Mouse (Mus musculus): ENCODE data around the gene Fer1l4. TPM values are rescaled to one million over a fixed set of nuclear protein-coding genes. Genes with fewer than 3 reads are reported as not detected.

Gene Fer1l4
- polyA plus RNA-seq, 1 experiment from 2014 or later, result not detected

DNA sequence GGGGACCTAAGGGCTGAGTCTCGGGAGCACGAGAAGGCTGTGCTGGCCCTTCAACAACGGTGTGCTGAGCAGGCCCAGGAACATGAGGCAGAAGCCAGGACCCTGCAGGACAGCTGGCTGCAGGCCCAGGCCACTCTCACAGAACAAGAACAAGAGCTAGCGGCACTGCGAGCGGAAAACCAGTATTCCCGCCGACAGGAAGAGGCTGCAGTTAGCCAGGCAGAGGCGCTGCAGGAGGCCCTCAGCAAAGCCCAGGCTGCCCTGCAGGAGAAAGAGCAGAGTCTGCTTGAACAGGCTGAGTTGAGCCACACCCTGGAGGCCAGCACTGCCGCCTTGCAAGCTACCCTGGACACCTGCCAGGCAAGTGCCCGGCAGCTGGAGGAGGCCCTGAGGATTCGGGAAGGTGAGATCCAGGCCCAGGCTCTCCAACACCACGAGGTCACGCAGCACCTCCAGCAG, 60.9 kb downstream of the Fer1l4 start:
- Histone ChIP-seq H3K9me3 (ENCODE audit: control insufficient read depth, low read length) (no peaks in the 10 kb centered on the region), H3K27me3 (ENCODE audit: control insufficient read depth, insufficient read depth, low read length) (no peaks in the 10 kb centered on the region), H3K27ac (replicated peaks; ENCODE audit: low read depth, low read length) (no peak overlapping the region), H3K9ac (ENCODE audit: low read length) (no peak overlapping the region), H3K4me2 (ENCODE audit: low read depth, severe bottlenecking) (no peak overlapping the region), H3K36me3 (ENCODE audit: control insufficient read depth, insufficient read depth, low read length) (peaks cover 44% of the 10 kb centered on the region), H3K4me1 (ENCODE audit: control insufficient read depth, insufficient read depth, low read length) (no peaks in the 10 kb centered on the region), H3K4me3 (ENCODE audit: low read depth, low read length) (no peak overlapping the region)
- WGBS, result 90% methylated on average over 14 of the region's 14 CpGs
- DNase-seq (ENCODE audit: low spot score) (no peak), ATAC-seq (ENCODE audit: insufficient number of reproducible peaks, low FRiP score, low TSS enrichment, low read depth) (no peak)

DNA sequence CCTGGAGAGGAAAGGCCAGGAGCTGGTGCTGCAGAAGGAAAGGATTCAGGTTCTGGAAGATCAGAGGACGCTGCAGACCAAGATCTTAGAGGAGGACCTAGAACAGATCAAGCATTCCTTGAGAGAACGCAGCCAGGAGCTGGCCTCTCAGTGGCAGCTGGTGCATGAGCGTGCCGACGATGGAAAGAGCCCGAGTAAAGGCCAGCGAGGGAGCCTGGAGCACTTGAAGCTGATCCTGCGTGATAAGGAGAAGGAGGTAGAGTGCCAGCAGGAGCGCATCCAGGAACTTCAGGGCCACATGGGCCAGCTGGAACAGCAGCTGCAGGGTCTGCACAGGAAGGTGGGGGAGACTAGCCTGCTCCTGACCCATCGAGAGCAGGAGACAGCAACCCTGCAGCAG, 61.6 kb downstream of the Fer1l4 start:
- H3K36me3 ChIP-seq (ENCODE audit: control insufficient read depth, insufficient read depth, low read length), result peaks cover 44% of the 10 kb centered on the region
- 93% methylated on average over 10 of the region's 10 CpGs for WGBS
- no peaks in the 10 kb centered on the region for H3K4me1 ChIP-seq (ENCODE audit: control insufficient read depth, insufficient read depth, low read length)
- H3K9me3 ChIP-seq (ENCODE audit: control insufficient read depth, low read length), result no peaks in the 10 kb centered on the region
- H3K4me2 ChIP-seq (ENCODE audit: low read depth, severe bottlenecking), result no peak overlapping the region
- ATAC-seq (ENCODE audit: insufficient number of reproducible peaks, low FRiP score, low TSS enrichment, low read depth), result no peak
- H3K9ac ChIP-seq (ENCODE audit: low read length), result no peak overlapping the region
- H3K27ac ChIP-seq (replicated peaks; ENCODE audit: low read depth, low read length), result no peak overlapping the region
- H3K27me3 ChIP-seq (ENCODE audit: control insufficient read depth, insufficient read depth, low read length), result no peaks in the 10 kb centered on the region
- DNase-seq (ENCODE audit: low spot score), result no peak
- no peak overlapping the region for H3K4me3 ChIP-seq (ENCODE audit: low read depth, low read length)

DNA sequence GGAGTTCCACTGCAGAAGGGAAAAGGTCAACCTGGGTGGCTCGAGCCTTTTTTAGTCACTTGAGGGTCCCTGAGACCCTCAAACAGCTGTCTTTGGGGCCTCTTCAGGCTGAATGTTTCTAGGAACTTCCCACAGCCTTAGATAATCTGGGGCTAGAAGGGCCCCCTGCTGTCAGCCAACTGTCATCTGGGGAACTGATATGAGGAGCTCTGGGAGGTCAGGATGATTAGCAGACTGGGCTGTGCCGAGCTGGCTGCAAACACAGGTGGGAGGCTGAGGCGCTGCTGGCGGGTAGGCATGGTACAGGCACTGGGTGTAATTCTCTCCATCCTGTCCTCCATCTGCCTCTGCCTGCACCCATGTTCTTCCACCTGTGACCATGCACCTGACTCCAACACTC, 63.7 kb downstream of the Fer1l4 start:
- H3K27me3 ChIP-seq (ENCODE audit: control insufficient read depth, insufficient read depth, low read length), result no peaks in the 10 kb centered on the region
- no peak overlapping the region for H3K4me3 ChIP-seq (ENCODE audit: low read depth, low read length)
- H3K9ac ChIP-seq (ENCODE audit: low read length), result no peak overlapping the region
- DNase-seq (ENCODE audit: low spot score) (no peak), ATAC-seq (ENCODE audit: insufficient number of reproducible peaks, low FRiP score, low TSS enrichment, low read depth) (no peak)
- no peak overlapping the region for H3K4me2 ChIP-seq (ENCODE audit: low read depth, severe bottlenecking)
- 82% methylated on average over 4 of the region's 4 CpGs for WGBS
- H3K9me3 ChIP-seq (ENCODE audit: control insufficient read depth, low read length), result no peaks in the 10 kb centered on the region
- H3K36me3 ChIP-seq (ENCODE audit: control insufficient read depth, insufficient read depth, low read length), result peaks cover 46% of the 10 kb centered on the region
- H3K4me1 ChIP-seq (ENCODE audit: control insufficient read depth, insufficient read depth, low read length), result no peaks in the 10 kb centered on the region
- no peak overlapping the region for H3K27ac ChIP-seq (replicated peaks; ENCODE audit: low read depth, low read length)

DNA sequence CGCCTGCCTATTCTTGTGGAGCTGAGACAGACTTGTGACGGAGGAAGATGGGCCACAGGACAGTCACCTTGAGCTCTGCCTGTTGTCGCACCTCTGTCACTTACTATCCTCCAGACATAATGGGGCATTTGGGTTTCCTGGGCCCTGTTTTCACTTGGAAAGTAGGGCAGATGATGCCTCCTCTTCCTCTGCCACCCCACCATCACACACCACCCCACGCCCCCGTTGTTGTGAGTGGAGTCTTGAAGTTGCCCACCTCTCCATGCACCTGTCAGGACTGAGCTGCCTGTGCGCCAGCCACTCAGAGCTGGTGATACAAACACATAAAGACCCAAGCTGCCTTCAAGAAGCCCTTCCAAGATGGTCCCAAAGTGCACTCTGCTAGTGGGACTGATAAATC, 65.6 kb downstream of the Fer1l4 start:
- Histone ChIP-seq H3K36me3 (ENCODE audit: control insufficient read depth, insufficient read depth, low read length) (peaks cover 46% of the 10 kb centered on the region), H3K4me3 (ENCODE audit: low read depth, low read length) (no peak overlapping the region), H3K27me3 (ENCODE audit: control insufficient read depth, insufficient read depth, low read length) (no peaks in the 10 kb centered on the region), H3K9me3 (ENCODE audit: control insufficient read depth, low read length) (no peaks in the 10 kb centered on the region), H3K4me2 (ENCODE audit: low read depth, severe bottlenecking) (no peak overlapping the region), H3K9ac (ENCODE audit: low read length) (no peak overlapping the region), H3K27ac (replicated peaks; ENCODE audit: low read depth, low read length) (no peak overlapping the region), H3K4me1 (ENCODE audit: control insufficient read depth, insufficient read depth, low read length) (no peaks in the 10 kb centered on the region)
- 97% methylated on average over 6 of the region's 6 CpGs for WGBS
- DNase-seq (ENCODE audit: low spot score) (no peak), ATAC-seq (ENCODE audit: insufficient number of reproducible peaks, low FRiP score, low TSS enrichment, low read depth) (no peak)

DNA sequence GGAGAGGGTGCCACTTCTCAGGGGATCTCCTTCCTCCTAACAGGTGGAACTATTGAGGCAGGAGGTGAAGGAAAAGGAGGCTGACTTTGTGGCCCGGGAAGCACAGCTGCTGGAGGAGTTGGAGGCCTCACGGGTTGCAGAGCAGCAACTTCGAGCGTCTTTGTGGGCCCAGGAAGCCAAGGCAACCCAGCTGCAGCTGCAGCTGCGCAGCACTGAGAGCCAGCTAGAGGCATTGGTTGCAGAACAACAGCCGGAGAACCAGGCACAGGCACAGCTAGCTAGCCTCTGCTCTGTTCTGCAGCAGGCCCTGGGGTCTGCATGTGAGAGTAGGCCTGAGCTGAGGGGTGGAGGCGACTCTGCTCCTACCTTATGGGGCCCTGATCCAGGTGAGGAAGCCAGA, 67.0 kb downstream of the Fer1l4 start:
- WGBS, result 87% methylated on average over 7 of the region's 7 CpGs
- Histone ChIP-seq H3K4me2 (ENCODE audit: low read depth, severe bottlenecking) (no peak overlapping the region), H3K4me1 (ENCODE audit: control insufficient read depth, insufficient read depth, low read length) (no peaks in the 10 kb centered on the region), H3K27ac (replicated peaks; ENCODE audit: low read depth, low read length) (no peak overlapping the region), H3K9me3 (ENCODE audit: control insufficient read depth, low read length) (no peaks in the 10 kb centered on the region), H3K9ac (ENCODE audit: low read length) (no peak overlapping the region), H3K4me3 (ENCODE audit: low read depth, low read length) (no peak overlapping the region), H3K36me3 (ENCODE audit: control insufficient read depth, insufficient read depth, low read length) (peaks cover 46% of the 10 kb centered on the region), H3K27me3 (ENCODE audit: control insufficient read depth, insufficient read depth, low read length) (no peaks in the 10 kb centered on the region)
- ATAC-seq (ENCODE audit: insufficient number of reproducible peaks, low FRiP score, low TSS enrichment, low read depth) (no peak), DNase-seq (ENCODE audit: low spot score) (no peak)

DNA sequence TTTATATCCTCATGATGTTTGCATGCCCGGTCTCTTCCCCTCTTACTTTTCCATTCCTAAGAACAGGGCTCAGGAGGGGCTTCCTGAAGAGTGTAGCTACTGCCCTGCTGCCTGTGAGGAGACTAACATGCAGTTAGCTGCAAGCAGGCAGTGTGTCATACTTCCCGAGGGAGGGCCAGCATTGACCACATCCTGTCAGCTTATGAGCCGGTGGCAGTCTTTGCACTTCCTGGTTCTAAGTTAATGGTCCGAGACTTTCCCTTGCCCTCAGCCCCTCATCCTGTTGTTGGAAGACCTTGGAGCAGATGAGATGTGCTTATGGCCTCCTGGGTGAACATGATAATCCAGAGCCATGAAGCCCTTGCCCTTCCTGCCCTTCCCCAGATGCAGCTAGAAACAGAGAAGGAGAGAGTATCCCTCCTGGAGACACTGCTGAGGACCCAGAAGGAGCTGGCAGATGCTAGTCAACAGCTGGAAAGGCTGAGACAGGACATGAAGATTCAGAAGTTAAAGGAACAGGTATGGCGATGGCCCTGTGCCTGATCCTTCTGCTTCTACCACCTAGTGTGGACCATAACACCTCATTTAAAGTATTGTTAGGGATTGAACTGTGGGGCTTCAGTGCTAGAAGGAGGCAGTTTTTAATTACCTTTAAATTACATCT, 73.3 kb downstream of the Fer1l4 start:
- DNase-seq (ENCODE audit: low spot score), result no peak
- Histone ChIP-seq H3K4me2 (ENCODE audit: low read depth, severe bottlenecking) (no peak overlapping the region), H3K9me3 (ENCODE audit: control insufficient read depth, low read length) (no peaks in the 10 kb centered on the region), H3K36me3 (ENCODE audit: control insufficient read depth, insufficient read depth, low read length) (peaks cover 40% of the 10 kb centered on the region), H3K9ac (ENCODE audit: low read length) (no peak overlapping the region), H3K4me3 (ENCODE audit: low read depth, low read length) (no peak overlapping the region), H3K27ac (replicated peaks; ENCODE audit: low read depth, low read length) (no peak overlapping the region), H3K4me1 (ENCODE audit: control insufficient read depth, insufficient read depth, low read length) (no peaks in the 10 kb centered on the region), H3K27me3 (ENCODE audit: control insufficient read depth, insufficient read depth, low read length) (no peaks in the 10 kb centered on the region)
- ATAC-seq (ENCODE audit: insufficient number of reproducible peaks, low FRiP score, low TSS enrichment, low read depth), result no peak
- WGBS, result 90% methylated on average over 5 of the region's 5 CpGs

DNA sequence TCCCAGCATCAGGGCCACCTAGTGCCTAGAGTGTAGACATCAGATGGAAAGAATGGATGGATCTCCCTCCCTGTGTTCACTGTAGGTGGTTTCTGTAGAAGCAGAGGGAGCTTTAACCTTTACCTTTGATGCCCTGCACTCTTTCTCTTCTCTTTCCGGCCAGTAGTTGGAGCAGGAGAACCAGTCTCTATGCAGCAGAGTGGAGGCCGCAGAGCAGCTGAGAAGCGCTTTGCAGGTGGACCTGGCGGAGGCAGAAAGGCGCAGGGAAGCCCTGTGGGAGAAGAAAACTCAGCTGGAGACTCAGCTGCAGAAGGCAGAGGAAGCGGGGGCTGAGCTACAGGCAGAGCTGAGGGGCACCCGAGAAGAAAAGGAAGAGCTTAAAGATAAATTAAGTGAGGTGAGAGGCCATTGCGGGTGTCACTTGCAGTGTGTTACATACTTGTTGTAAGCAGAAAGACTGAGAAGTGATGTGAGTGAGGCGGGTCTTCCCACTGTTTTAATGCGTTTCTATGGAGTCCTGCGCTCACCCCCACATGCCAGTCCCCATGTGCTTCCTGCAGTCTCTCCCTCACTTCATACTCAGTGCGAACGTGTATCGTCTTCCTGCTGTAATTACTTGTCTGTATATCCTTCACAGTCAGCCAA, 78.5 kb downstream of the Fer1l4 start:
- H3K36me3 ChIP-seq (ENCODE audit: control insufficient read depth, insufficient read depth, low read length), result peaks cover 36% of the 10 kb centered on the region
- no peaks in the 10 kb centered on the region for H3K27me3 ChIP-seq (ENCODE audit: control insufficient read depth, insufficient read depth, low read length)
- H3K9ac ChIP-seq (ENCODE audit: low read length), result no peak overlapping the region
- no peak overlapping the region for H3K4me2 ChIP-seq (ENCODE audit: low read depth, severe bottlenecking)
- H3K9me3 ChIP-seq (ENCODE audit: control insufficient read depth, low read length), result no peaks in the 10 kb centered on the region
- 83% methylated on average over 14 of the region's 14 CpGs for WGBS
- DNase-seq (ENCODE audit: low spot score) (no peak), ATAC-seq (ENCODE audit: insufficient number of reproducible peaks, low FRiP score, low TSS enrichment, low read depth) (no peak)
- H3K4me3 ChIP-seq (ENCODE audit: low read depth, low read length), result no peak overlapping the region
- no peak overlapping the region for H3K27ac ChIP-seq (replicated peaks; ENCODE audit: low read depth, low read length)
- no peaks in the 10 kb centered on the region for H3K4me1 ChIP-seq (ENCODE audit: control insufficient read depth, insufficient read depth, low read length)

DNA sequence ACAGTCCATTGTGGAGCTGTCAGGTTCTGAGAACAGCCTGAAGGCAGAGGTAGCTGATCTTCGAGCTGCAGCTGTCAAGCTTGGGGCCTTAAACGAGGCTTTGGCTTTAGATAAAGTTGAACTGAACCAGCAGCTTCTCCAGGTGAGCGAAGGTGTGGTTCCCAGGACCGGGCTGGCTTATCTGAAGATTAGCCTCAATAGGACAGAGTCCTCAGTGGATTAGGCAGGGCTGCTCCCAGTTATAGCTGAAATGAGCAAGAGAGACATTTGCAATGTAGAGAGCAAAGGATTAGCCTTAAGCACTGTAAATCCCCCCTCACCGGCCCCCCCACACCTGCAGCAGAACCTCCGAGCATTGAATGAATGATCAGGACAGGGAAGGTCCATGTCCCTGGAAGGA, 79.4 kb downstream of the Fer1l4 start:
- Histone ChIP-seq H3K9ac (ENCODE audit: low read length) (no peak overlapping the region), H3K4me1 (ENCODE audit: control insufficient read depth, insufficient read depth, low read length) (no peaks in the 10 kb centered on the region), H3K27me3 (ENCODE audit: control insufficient read depth, insufficient read depth, low read length) (no peaks in the 10 kb centered on the region), H3K36me3 (ENCODE audit: control insufficient read depth, insufficient read depth, low read length) (peaks cover 43% of the 10 kb centered on the region), H3K4me3 (ENCODE audit: low read depth, low read length) (no peak overlapping the region), H3K9me3 (ENCODE audit: control insufficient read depth, low read length) (no peaks in the 10 kb centered on the region), H3K4me2 (ENCODE audit: low read depth, severe bottlenecking) (no peak overlapping the region), H3K27ac (replicated peaks; ENCODE audit: low read depth, low read length) (no peak overlapping the region)
- DNase-seq (ENCODE audit: low spot score) (no peak), ATAC-seq (ENCODE audit: insufficient number of reproducible peaks, low FRiP score, low TSS enrichment, low read depth) (no peak)
- 86% methylated on average over 6 of the region's 6 CpGs for WGBS
